Mouse (Mus musculus): Measurements from ENCODE around the gene Ascl3. TPM values are rescaled to one million over a fixed set of nuclear protein-coding genes. Genes with fewer than 3 reads are reported as not detected.

The Ascl3 gene
- total RNA-seq (2023): 2.9 TPM

DNA sequence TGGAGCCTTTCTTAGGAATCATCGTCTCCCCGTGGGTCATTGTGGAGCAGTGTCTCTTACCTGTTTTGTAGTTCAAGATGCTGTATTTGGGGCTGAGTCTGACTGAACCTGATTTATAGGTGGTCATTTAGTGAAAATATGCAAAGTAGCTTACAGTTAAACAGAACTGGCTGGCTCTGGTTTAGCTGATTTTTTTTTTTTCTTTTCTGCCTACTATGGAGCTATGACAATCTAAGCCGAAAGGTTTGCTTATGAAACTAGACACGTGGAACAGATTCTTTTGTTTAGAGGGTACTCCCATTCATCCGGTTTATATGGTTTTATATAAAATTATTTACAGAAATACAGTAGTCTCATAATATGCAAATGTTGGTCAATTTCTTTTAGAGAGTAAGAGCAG lies at the start of gene Ascl3:
Gene Ascl3, minus strand, starts transcription at position 101 of the 400 bp plus-strand sequence.

DNA sequence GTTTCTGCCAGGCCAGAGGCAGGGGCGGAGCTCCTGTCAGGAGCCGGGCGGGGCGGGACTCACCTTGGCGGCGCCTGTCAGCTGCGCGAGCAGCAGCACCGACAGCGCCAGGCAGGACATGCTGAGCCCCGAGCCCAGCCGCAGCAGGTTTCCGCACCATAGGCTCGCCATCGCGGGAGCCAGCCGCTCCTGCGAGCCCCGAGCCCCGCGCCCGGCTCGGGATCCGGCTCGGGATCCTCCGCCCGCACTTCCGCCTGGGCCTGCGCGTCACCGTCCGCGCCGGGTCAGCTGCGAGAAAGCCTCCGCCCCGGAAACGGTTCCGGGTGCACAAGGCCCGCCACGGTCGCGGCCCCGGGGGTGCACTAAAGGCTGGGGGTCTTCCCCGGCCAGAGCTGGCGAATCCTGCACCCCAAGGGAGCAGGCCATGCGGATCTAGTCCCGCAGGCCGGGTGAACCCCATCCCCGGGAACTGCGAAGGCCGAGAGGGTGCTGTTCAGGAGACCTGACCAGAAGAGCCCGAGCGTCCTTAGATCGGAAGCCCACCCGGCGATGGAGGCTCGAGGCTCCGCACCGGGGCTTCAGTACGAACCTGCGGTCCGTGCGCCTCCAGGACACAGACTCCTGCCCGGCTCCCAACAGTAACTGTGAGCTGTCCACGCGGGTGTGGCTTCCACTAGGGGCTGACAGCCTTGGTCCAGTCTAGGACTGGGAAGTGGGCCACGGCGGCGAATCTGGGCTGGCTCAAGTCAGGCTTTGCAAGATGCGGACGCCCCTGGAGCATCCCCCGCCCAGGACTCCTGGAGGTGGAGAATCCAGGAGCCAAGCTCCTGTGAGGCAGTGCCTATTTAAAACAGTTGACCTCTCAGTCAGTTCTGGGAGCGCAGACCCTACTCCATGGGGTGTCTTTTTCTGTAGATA lies 20.7 kb upstream of the Ascl3 start, which contains the start of gene Tmem9b:
Gene Tmem9b, minus strand, starts transcription at position 868 of the 918 bp plus-strand sequence.

DNA sequence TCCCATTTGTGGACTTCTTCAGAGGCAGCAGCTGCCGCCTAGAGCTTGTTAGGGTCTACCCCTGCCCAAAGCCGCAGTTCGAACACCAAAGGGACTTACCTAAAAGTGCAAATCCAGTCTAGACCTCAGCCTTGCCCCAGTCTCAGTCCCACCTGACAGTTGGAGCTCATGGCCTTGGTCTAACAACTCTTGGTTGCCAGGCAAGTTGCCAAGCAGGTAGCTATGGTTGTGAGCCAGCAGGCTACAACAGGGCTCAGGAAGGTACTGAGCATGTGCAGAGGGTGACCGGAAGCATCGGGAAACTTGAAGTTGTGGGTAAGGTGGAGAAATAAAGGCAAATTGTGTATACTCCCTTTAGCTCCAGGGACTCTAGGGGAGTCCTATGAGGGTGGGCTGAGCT lies 7.8 kb downstream of the Ascl3 start, which contains the start of gene BC051019:
Gene BC051019, minus strand, starts transcription at position 154 of the 400 bp plus-strand sequence.

DNA sequence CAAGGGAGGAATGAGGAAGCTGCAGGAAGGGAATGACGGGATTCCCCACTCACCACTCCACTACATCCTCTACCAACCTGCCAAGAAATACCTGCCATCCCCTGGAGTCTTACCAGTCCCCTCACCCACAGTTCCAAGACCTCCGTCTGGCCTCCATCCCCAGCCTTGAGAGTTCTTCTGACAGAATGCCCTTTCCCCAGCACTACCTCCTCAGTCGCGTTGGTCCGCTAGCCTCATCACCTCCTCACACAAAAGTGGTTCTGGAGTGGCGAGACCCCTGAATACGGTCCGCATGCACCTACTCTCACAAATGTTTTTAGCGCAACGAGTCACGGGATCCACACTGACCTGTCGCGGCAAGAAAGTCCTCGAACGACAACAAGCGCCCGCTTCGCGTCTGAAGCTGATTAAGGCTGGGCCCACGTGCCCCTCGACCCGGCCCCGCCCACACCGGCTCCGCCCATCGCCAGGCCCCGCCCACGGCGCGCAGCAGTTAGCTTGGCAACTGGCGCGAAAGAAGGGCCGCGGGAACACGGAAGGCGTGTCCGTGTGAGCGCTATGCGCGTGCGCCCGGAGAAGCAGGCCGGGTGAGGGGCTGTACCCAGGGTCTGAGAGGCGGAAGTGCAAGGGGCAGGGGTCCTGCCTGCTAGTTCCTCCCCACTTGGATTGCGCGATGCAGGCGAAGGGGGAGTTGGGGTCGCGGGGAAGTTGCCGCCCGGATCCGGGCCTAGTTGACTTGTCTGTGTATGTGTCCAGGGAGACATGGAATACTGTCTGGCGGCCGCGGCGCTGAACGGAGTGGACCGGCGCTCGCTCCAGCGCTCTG lies 28.1 kb downstream of the Ascl3 start, which contains the start of the genes St5 and Akip1:
Gene St5, minus strand, starts transcription at position 416 of the 826 bp plus-strand sequence.
Gene Akip1, plus strand, starts transcription at position 501 of the 826 bp plus-strand sequence.

Other genes starting within 250 kb of the Ascl3 start
- gene Trim66, start 223.6 kb downstream of the Ascl3 start, total RNA-seq (2023): not detected
- gene Rpl27a, start 212.6 kb downstream of the Ascl3 start, total RNA-seq (2023): 550 TPM
- 1.2 TPM for gene St5, start 28.1 kb downstream of the Ascl3 start, total RNA-seq (2023)
- 8.0 TPM for gene Akip1, start 28.0 kb downstream of the Ascl3 start, total RNA-seq (2023)
- not detected for gene BC051019, start 7.9 kb downstream of the Ascl3 start, total RNA-seq (2023)
- 39.3 TPM for gene Tmem9b, start 21.1 kb upstream of the Ascl3 start, total RNA-seq (2023)
- 0.32 TPM for gene Nrip3, start 50.3 kb upstream of the Ascl3 start, total RNA-seq (2023)
- not detected for gene Scube2, start 134.0 kb upstream of the Ascl3 start, total RNA-seq (2023)
- gene Dennd5a, start 228.7 kb upstream of the Ascl3 start, total RNA-seq (2023): 38.8 TPM

Data from CD4-positive naive resting alpha-beta T cell, adult 76 days (primary cell).